Mouse (Mus musculus) gastrocnemius, adult 8-10 months (tissue): ENCODE data around the gene Cyth2. TPM values are rescaled to one million over a fixed set of nuclear protein-coding genes. Genes with fewer than 3 reads are reported as not detected.

Source experiments
- DNase-seq, 2 experiments: peaks; one replicate each; pipeline ENCODE4 v3.0.0; 2022; ENCODE audit warnings: low spot score in 2 of 2
- total RNA-seq, 4 experiments: library from RNA; stranded (reverse); gene quantifications; 2 replicates each; pipeline ENCODE4 v1.2.4; 2022

Cyth2 gene
- total RNA-seq, 4 experiments from 2014 or later: 25.2 to 34.3 (median 30.8) TPM

DNA sequence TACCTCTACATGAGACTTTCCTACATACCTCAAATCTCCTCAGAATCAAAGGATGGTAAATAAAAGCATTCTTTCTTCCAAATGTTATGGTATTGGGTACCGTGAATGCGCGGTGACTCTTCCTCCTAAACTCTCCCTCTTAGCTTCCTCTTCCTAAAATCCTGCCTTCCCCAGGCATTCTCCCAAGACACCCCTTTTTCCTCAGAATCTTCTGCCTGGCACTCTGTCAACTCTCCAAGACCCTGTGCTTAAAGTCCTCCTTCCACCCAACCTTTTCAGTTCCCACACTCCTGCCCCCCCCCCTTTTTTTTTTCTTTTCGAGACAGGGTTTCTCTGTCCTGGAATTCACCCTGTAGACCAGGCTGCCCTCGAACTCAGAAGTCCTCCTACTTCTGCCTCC lies 460 bp upstream of the Cyth2 start:
- DNase-seq: no peak

DNA sequence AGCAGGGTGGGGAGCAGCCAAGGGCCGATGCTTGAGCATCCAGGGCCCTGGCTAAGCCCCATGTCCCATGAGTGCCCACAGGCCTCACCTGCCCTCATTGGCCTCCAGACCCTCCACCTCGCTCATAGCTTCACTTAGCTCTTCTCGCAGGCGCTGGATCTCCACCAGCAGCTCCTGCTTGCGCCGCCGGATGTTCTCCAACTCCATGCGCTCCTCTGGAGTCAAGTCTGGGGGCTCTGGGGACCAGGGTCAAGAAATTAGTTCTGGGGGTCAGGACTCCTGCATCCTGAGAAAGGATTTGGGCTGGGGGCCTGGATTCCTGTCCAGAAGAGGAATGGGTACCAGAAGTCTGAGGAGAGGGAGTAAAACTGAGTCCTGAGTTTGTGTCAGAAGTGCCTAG lies 1.5 kb downstream of the Cyth2 start:
- no peak for DNase-seq

DNA sequence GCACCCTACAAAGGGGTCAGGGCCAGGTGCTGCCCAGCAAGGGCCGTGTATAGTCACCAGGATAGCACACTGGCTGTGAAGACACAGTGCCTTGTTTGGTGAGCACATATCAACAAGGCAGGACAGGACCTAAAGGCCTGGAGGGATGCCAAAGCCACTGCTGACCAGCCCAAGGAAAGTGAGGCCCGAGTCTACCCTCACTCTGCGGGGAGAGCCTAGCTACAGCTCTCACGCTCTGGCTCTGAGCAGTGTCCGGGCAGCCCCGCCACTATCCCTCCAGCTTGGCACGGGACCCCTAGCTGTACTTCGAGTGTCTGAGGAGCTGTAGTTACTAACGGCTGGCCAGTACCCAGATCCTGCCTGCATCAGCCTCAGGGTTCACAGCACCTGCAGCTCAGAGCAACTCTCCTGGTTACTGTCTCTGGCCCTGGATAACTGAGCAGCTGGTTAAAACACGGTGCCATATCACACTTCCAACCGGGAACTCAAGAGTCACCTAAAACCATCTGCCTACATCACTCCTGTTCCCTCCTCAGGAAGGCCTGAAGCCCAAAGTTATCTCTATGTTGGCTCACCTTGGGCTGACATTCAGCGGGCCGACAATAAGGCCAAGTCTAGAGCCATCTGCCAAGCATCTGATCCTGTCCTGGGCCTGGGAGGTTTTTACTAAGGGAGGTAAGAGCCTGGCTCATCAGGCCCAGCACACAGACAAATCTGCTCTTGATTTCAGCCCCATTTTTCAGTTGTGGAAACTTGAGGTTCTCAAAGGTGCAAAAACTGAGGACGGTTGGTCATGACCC lies 4.9 kb downstream of the Cyth2 start:
- no peak for DNase-seq

DNA sequence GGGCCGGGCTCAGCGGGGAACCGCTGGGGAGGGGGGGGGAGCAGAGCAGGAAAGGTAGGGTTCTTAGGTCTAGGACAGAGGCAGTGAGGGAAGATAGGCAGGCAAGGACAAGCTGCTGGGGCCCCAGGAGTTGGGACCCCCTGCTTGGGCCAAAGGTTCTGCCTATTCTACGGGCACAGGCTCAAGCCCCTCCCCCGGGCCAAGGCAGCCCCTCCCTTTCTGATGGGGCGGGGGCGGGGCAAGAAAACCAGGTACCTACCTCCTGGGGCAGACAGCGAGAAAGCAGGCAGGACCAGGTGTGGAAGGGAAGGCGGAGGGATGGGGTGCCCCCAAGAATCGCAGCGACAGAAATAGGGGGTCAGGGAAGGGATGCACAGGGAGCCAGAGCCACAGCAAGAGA lies 5.9 kb downstream of the Cyth2 start:
- no peak for DNase-seq

DNA sequence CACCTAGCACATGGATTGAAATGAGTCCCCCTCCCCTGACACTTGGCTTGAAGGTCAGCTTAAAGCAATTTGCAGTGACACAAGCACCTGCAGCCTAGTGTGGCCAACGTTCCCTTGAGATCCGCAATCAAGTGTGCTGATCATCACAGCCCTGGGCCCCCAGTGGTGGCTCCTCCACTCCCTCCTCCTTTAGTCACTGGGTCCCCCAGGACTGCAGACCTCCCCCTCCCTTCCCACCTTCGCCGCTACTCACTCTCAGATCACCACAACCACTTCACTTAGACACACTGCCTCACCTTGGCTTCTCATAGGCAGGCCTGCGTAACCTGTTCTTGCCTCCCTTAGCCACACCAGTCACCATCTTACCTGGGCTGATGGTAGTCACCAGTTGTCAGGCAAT lies 8.4 kb downstream of the Cyth2 start:
- DNase-seq: no peak

DNA sequence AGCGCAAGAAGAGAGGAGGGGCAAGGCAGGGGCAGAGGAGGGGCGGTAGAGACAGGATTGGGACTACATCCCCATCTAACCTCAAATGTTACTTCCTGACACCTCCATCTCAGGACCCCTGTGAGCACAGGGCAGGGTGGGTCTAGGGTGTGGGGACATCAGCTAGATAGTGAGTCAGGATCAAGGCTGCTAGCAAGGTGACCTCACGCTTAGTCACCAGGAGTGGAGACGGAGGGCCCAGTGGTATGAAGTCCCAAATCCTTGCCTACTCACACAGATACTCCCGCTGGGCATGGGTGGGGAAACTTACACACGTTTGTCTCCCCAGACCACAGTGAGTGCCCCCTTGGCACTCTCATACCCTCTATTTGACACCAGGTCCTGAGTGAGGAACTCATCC lies 11.8 kb downstream of the Cyth2 start:
- no peak for DNase-seq

DNA sequence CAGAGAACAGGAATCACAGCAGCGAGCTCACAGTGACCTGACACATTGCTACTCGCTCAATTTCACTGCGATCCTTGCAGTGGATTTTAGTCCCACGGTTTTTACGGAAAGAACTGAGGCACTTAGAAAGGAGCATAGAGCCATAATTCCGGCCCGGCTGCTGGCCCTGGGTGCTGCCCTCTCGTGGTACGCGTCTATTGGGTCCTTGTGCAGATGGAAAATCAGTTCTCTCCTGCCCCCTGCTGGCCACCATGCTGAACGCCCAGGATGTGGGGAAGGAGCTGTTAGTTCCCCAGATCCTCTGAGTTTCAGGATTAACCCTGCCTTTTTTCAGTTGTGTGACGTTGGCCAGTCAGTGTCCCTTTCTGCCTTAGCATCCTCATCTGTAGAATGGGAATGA lies 13.0 kb downstream of the Cyth2 start:
- peak; percentile 82 to 84 for DNase-seq

DNA sequence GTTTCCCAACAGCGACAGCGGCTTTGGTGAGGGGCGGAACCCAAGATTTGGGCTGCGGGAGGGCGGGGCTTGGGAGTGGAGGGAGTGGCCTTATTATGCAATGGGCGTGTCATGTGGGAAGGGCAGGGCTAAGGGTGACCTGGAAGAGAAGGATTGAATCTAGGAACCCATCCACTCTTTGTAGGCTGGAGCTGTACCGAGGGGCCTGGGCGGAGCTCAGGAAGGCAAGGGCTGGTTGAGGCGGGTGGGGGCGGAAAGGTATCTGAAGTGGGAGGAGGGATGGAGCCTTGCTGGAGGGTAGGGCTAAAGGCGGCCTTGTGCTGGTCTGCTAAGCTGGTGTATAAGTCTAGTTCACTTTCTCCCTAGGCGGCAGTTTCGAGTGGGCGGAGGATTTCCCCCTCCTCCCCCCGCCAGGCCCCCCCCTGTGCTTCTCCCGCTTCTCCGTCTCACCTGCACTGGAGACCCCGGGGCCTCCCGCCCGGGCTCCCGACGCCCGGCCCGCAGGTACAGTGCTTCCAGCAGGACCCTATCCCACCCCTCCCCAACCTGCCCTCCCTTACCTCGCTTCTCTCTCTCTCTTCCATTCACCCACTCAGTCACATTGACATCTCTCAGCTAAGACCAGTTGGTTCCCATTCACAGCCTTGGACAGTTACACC lies 13.7 kb downstream of the Cyth2 start:
- no peak for DNase-seq

DNA sequence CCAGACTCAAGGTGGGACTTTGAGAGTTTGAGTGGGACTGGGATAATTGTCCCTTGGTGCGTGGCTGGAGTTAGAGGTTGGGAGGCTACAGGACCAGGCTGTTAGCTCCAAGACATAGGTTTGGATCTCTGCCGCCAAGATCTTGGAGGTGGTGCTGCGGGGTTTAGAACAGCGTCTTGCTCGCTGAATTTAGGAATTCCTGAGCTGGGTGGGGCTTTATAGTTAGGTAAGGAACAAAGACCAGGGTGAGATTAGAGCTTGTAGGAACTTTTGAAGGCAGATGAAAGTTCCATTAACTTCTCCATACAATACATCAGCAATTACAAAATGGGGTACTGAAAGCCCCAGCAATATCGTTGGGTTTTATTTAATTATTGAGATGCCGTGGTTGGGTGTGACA lies 14.4 kb downstream of the Cyth2 start:
- DNase-seq: no peak

DNA sequence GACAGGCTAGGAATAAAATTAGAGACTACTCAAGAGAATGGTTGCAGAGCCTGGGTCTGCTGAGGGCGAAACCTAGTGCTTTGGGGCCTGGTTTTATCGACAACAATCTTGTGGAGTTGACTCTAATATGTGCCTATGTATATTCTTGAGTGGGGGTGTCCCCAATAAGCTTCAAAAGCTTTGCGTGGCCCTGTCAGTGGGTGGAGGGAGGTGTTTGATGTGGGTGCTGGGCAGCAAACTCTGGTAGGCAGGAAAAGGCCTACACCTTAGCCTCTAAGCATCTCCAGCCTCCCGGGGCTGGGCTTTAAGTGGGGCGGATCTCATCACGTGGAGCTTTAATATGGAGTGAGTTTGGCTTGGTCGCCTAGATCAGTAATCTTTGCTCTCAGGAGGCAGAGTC lies 15.4 kb downstream of the Cyth2 start:
- no peak for DNase-seq

DNA sequence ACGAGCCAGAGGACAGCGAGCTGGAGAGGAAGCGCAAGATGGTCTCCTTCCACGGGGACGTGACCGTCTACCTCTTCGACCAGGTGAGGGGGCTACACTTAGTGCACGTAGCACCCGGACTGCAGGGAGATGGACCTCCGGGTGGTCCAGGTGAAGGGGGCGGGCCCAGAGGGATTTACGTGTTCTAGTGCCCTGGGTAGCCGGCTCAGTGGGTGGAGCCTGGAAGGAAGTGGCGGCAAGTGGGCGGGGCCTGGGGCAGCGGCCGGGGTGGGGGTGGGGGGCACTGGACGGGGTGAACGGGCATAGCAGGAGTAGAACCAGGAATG lies 15.9 kb downstream of the Cyth2 start:
- DNase-seq: no peak

DNA sequence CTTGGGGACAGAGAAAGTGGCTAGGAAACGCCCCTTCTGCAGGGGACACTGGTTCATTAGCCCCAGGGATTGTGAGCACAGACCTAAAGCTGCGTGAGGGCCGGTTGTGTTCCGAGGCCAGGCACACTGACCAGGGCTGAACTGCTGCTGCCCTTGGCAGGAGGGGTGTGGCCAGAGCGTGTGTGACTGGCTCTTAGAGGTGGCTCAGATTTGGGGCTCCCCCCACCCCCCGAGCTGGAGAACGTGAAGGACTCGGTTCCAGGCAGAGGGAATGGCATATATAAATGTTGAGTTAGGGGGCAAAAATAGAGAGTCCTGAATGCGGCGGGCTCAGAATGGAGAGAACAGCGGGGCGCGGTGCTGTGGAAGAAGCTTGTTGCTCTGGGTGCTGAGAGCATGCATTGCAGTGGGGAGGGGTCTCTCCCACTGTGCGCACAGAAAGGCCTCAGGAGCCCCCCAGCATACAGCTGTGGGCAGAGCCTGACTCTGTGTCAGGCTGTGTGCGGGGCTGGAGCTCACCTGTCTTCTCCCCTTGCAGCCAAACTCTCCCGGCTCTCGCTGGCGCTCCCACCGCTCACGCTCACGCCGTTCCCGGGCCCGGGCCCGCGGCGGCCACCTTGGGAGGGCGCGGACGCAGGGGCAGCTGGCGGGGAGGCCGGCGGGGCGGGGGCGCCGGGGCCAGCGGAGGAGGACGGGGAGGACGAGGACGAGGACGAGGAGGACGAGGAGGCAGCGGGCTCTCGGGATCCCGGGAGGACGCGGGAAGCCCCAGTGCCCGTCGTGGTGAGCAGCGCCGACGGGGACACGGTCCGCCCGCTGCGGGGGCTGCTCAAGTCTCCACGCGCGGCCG lies 16.5 kb downstream of the Cyth2 start:
- no peak for DNase-seq

DNA sequence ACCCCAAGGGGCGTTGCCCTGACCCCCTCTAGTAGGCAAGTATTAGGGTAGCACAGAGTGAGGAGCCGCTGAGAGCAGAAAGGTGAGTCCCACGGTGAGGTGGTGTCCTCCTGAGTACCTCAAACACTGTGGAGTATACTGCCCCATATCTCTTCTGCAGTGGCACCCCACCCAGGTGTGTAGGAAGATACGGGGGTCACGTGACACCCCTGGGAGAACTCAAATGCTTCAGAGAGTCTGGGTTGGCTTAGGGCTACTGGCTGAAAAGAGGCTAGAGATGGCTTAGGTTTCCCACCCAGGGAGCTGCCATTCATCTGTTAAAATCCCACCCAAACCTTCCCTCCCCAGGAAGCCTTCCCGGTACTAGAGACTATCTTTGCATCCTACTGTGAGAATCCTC lies 17.4 kb downstream of the Cyth2 start:
- no peak for DNase-seq

DNA sequence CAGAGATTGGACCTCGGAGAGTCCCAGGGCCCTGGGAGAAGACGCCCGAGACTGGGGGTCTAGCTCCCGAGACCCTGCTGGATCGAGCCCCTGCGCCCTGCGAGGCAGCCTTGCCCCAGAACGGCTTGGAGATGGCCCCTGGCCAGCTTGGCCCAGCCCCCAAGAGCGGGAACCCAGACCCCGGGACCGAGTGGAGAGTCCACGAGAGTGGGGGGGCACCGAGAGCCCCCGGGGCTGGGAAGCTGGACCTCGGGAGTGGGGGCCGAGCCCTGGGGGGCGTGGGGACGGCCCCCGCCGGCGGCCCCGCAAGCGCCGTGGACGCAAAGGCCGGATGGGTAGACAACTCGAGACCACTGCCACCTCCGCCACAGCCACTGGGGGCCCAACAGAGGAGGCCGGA lies 19.4 kb downstream of the Cyth2 start:
- DNase-seq: no peak

DNA sequence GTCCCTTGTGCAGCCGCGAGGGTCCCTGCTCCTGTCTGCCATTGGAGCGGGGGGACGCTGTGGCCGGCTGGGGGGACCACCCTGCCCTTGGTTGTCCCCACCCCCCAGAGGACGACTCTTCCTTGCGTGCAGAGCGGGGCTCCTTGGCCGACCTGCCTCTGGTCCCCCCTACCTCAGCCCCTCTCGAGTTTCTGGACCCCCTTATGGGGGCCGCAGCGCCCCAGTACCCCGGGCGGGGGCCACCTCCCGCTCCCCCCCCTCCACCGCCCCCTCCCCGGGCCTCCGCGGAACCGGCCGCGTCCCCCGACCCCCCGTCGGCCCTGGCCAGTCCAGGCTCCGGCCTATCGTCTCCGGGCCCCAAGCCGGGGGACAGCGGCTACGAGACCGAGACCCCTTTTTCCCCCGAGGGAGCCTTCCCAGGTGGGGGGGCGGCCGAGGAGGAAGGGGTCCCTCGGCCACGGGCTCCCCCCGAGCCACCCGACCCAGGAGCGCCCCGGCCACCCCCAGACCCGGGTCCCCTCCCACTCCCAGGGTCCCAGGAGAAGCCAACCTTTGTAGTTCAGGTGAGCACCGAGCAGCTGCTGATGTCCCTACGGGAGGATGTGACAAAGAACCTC lies 20.3 kb downstream of the Cyth2 start:
- no peak for DNase-seq

DNA sequence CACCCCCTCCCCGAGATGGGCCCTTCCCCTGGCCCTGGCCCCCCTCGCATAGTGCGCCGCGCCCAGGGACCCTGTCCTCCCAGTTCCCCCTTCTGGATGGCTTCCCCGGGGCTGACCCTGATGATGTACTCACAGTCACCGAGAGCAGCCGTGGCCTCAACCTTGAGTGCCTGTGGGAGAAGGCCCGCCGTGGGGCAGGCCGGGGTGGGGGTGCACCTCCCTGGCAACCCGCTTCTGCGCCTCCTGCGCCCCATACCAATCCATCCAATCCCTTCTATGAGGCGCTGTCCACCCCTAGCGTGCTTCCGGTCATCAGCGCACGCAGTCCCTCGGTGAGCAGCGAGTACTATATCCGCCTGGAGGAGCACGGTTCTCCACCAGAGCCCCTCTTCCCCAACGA lies 21.1 kb downstream of the Cyth2 start:
- no peak for DNase-seq

DNA sequence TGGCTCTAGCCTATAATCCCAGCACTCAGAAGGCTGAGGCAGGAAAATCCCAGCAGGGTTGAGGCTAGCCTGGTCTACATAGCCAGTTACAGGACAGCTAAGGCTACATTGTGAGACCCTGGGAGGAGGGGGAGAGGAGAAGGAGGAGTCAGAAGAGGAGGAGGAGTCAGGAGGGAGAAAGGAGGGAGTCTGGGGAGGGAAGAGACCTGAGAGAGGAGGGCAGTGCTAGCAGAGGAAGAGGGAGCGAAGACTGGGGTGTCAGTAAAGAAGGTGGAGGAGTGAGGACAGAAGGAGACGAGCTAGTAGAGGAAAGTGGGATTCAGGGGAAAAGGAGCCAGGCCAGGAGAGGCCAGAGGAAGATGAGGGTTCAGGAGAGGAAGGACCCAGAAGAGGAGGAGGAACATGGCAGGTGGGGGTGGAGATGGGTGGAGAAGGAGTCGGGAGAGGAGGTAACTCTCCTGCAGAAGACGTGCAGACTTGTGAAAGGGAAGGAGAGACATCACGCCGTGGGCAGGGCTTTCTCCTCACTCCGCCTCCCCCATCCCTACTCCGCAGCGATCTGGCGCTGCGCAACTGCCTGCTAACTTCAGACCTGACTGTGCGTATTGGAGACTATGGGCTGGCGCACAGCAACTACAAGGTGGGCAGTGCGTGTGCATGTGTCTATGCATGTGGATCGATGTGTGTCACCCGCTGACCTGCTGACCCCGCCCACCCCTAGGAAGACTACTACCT lies 22.5 kb downstream of the Cyth2 start:
- DNase-seq: no peak

DNA sequence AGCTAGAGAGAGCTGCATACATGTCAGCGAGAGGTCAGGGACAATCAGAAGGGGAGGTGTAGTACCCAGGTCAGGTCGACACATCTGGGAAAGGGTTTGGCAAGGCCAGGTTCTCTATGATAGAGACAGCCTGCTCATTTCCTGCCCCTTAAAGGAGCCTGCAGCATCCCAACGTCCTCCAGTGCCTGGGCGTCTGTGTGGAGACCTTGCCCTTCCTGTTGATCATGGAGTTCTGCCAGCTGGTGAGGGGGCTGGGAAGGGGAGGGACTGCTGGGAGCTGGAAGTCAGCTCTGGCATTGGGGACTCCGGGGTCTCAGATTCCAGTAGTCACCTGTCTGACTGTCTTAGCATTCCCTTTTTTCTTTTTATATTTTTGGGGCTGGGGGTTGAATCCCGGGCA lies 23.7 kb downstream of the Cyth2 start:
- DNase-seq: no peak

DNA sequence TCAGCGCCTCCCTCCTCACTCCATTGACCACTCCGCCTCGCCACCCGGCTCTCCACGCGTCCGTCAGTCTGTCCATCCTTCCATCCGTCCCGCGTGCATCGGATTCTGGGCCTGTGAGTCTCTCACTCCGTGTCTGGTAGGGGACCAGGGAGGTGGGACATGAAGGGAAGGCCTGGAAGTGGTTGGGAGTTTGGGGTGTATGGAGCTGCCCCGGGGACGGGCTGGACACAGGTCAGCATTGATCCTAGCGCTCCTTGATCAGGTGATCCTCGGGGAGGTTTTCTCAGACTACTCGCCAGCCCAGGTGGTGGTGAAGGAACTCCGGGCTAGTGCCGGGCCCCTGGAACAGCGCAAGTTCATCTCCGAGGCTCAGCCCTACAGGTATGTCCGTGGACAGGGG lies 26.7 kb downstream of the Cyth2 start:
- no peak for DNase-seq

DNA sequence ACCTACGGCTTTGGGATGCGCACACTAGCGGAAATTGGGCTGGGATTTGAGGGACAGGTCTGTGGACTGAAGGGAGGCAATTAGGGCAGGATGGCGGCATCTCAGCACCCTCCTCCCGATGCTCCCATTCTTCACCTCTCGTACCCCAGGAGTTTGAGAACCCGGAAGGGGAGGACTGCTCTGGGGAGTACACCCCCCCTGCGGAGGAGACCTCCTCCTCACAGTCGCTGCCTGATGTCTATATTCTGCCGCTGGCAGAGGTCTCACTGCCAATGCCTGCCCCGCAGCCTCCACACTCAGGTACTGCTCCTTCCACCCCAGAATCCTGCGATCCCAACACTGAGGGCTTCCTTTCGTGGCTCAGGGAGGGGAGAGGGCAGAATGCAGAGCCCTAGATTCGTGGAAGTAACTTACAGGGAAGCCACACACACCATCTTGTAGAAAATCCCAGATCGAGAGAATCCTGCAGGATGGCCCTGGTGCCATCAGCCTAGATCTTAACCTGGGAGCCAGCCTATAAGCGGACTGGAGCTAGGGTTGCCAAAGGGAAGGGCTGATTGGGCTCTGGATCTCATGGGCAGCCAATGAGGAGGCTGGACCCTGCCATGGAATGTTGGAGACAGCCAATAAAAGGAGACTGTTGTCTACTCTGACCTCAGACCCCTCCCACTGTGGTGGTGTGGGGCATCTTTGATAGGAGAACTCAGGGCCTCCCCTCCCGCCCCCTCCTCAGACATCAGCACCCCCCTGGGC lies 27.5 kb downstream of the Cyth2 start:
- DNase-seq: no peak

DNA sequence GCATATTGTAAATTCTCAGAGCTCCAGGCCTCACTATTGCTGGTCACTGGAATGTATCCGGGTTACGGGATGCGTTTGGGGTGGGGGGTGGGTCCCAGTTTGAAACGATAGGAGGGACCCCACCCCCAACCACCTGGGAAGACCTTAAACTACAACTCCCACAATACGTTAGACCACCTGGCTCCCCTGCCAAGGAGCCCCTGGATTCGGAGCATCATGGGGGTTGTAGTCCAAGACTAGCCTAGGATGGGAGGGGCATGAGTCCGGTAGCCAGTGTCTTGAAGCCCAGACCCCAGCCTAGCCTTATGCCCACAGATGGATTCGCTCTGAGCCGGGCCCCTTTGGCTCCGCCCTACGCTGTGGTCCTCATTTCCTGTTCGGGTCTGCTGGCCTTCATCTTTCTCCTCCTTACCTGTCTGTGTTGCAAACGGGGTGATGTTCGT lies 28.2 kb downstream of the Cyth2 start:
- DNase-seq: no peak
